Mouse (Mus musculus): ENCODE results near the gene Tns2.

GRCm38 (mm10) chr15:102074876-102075585 is 25.2 kb upstream of the Tns2 start:
- TF ChIP-seq POLR2A (IDR thresholded peaks at IDR 0.05; ENCODE audit: extremely low read depth, insufficient read depth, low read length) (no peak), CTCF (IDR thresholded peaks at IDR 0.05; ENCODE audit: extremely low read depth, insufficient read depth, low read length) (no peak)
